8 mouse cellular contexts compared by ENCODE assay signal in the genomic region with DNA sequence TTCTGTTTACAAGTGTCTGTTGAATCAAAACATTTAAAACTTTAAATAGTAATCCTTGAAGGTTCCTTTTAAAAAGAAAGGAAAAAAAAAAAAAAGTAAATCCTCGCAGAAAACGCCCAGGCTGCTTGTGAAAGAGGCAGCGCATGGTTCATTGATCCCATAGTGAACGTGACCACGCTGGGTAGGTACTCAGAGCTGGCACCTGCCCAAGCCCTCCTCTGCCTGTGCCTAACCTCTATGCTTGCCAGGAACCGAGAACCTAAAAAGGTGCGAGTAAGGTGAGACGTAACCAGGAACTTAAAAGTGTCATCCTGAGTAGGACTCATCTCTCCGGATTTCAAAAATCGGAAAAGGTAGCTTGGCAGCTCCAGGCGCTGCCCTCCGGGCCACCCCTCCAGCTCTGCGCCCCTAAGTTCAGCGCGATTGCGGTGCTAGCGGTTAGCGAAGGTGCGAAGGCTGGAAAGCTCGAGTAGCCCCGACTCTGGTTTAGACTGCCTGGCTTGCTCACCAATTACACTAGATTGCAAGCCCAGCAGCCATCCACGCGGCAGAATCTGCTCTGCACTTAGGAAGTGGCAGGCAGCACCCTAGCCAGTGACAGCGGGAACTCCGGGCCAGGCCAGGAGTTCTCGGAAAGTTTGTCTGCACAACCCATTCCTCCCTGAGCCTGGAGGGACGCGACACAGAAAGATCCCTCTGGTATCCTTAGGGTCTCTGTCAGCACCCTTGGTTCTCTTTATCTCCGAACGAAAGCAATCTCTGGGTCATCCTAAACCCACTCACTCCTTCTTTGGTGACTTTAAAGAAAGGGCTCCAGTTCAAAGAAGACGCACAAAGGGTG. TPM values are rescaled to one million over a fixed set of nuclear protein-coding genes. Genes with fewer than 3 reads are reported as not detected.
DNase-seq lines count a peak whose midpoint lies in the region; ATAC-seq and TF ChIP-seq lines count a peak whose summit lies in the region.

No protein-coding gene starts in this region.

- peak overlapping the region; percentile 68 for H3K4me2 ChIP-seq in heart, embryonic 12.5 days
- H3K4me2 ChIP-seq in kidney, embryonic 14.5 days (replicated peaks; ENCODE audit: low read depth, low read length): peak overlapping the region; percentile 38
- peak overlapping the region; percentile 83 for H3K4me2 ChIP-seq in lung, postnatal 0 days (replicated peaks; ENCODE audit: low read depth, low read length)

- H3K9me3 ChIP-seq in heart, embryonic 12.5 days (replicated peaks): no peaks in the 10 kb centered on the region
- no peaks in the 10 kb centered on the region for H3K9me3 ChIP-seq in kidney, embryonic 14.5 days (ENCODE audit: control insufficient read depth, low read length)
- H3K9me3 ChIP-seq in lung, postnatal 0 days (ENCODE audit: low read length): no peaks in the 10 kb centered on the region

- peaks cover 18% of the 10 kb centered on the region for H3K4me1 ChIP-seq in bone marrow macrophage, adult 2 months (ENCODE audit: control insufficient read depth, insufficient read depth, low read length)
- H3K4me1 ChIP-seq in heart, embryonic 12.5 days (replicated peaks): peaks cover 17% of the 10 kb centered on the region
- peaks cover 5% of the 10 kb centered on the region; the same call in 1 of the 2 replicates for H3K4me1 ChIP-seq in kidney, embryonic 14.5 days (ENCODE audit: control insufficient read depth, insufficient read depth, low read length)
- H3K4me1 ChIP-seq in lung, postnatal 0 days (ENCODE audit: insufficient read depth, low read depth, low read length): peaks cover 4% of the 10 kb centered on the region; the same call in 1 of the 2 replicates

- no peak for TF ChIP-seq EP300 in lung, postnatal 0 days (IDR thresholded peaks at IDR 0.05)

- 2% methylated on average over 31 of the region's 31 CpGs for WGBS in heart, embryonic 12.5 days
- WGBS in kidney, embryonic 14.5 days: 2% methylated on average over 31 of the region's 31 CpGs
- 4% methylated on average over 31 of the region's 31 CpGs for WGBS in lung, postnatal 0 days

- H3K36me3 ChIP-seq in heart, embryonic 12.5 days: no peaks in the 10 kb centered on the region
- no peaks in the 10 kb centered on the region for H3K36me3 ChIP-seq in kidney, embryonic 14.5 days (ENCODE audit: control insufficient read depth, insufficient read depth, low read length)
- H3K36me3 ChIP-seq in lung, postnatal 0 days (ENCODE audit: insufficient read depth, low read length): no peaks in the 10 kb centered on the region

- intact Hi-C loops in left cerebral cortex, postnatal 4 days (cut with DNase I): loop anchor here (10.0 kb wide), 1 partner anchor 468 kb away; no protein-coding TSS in a partner anchor
- intact Hi-C loops in left cerebral cortex, postnatal 14 days (cut with DNase I): loop anchor here (5.0 kb wide), 2 partner anchors 70 to 945 kb away; no protein-coding TSS in a partner anchor

- TF ChIP-seq CTCF in bone marrow macrophage, adult 2 months (IDR thresholded peaks at IDR 0.05; ENCODE audit: low read depth, low read length): no peak
- TF ChIP-seq CTCF in lung, postnatal 0 days (IDR thresholded peaks at IDR 0.05): no peak

- ATAC-seq in heart, embryonic 12.5 days (ENCODE audit: insufficient number of reproducible peaks, low FRiP score): no peak
- ATAC-seq in kidney, embryonic 14.5 days (ENCODE audit: low FRiP score, low TSS enrichment): peak; percentile 26; the same call in 1 of the 2 replicates
- ATAC-seq in lung, postnatal 0 days: no peak
- ATAC-seq in neutrophil, adult 5-6 weeks (ENCODE audit: extremely low read depth, insufficient number of reproducible peaks, low FRiP score, poor library complexity, severe bottlenecking): peak; percentile 31; the same call in 1 of the 2 replicates

- H3K27me3 ChIP-seq in heart, embryonic 12.5 days (replicated peaks): peaks cover 44% of the 10 kb centered on the region
- peaks cover 41% of the 10 kb centered on the region for H3K27me3 ChIP-seq in kidney, embryonic 14.5 days (ENCODE audit: control insufficient read depth, insufficient read depth, low read length)
- 0 out of 2 replicates have a peak, but pooled peaks cover 4% of the 10 kb centered on the region for H3K27me3 ChIP-seq in lung, postnatal 0 days (replicated peaks; ENCODE audit: insufficient read depth, low read length)

- TF ChIP-seq POLR2A in bone marrow macrophage, adult 2 months (IDR thresholded peaks at IDR 0.05; ENCODE audit: borderline replicate concordance, low read depth, low read length): no peak

- DNase-seq in left cerebral cortex, postnatal 4 days: peak; percentile 30
- no peak for DNase-seq in left cerebral cortex, postnatal 14 days (ENCODE audit: low spot score in 2 of 2)
- DNase-seq in lung, postnatal 0 days (ENCODE audit: low spot score): peak; percentile 41
- DNase-seq in layer of hippocampus, adult 9-10 months (ENCODE audit: low spot score): no peak

- peak overlapping the region; percentile 54 for H3K4me3 ChIP-seq in bone marrow macrophage, adult 2 months (ENCODE audit: insufficient read depth, low read length)
- peak overlapping the region; percentile 35 for H3K4me3 ChIP-seq in heart, embryonic 12.5 days
- peak overlapping the region; percentile 26 for H3K4me3 ChIP-seq in kidney, embryonic 14.5 days (ENCODE audit: low read length)
- H3K4me3 ChIP-seq in lung, postnatal 0 days (ENCODE audit: low read depth, low read length): peak overlapping the region; percentile 50

- no peak overlapping the region for H3K27ac ChIP-seq in bone marrow macrophage, adult 2 months (ENCODE audit: insufficient read depth, low read depth, low read length)
- no peak overlapping the region for H3K27ac ChIP-seq in heart, embryonic 12.5 days (ENCODE audit: poor library complexity, severe bottlenecking)
- H3K27ac ChIP-seq in kidney, embryonic 14.5 days (ENCODE audit: low read depth, low read length): no peak overlapping the region
- no peak overlapping the region for H3K27ac ChIP-seq in lung, postnatal 0 days (ENCODE audit: low read length)

- no peak overlapping the region for H3K9ac ChIP-seq in heart, embryonic 12.5 days
- 0 out of 2 replicates have a peak overlapping the region, but pooled peaks have one; percentile 0 for H3K9ac ChIP-seq in kidney, embryonic 14.5 days (ENCODE audit: low read depth, low read length)
- H3K9ac ChIP-seq in lung, postnatal 0 days (replicated peaks; ENCODE audit: low read depth): peak overlapping the region; percentile 34; the same call in 1 of the 2 replicates

RNA-seq across cellular contexts. Expression of a gene that starts 1.3 kb away (rescaled TPM):
- total RNA-seq in left cerebral cortex, postnatal 4 days (2021): 1 to 10 TPM; 1.3 to 2.2 TPM
- 1 to 10 TPM; 1.2 to 1.4 TPM for total RNA-seq in left cerebral cortex, postnatal 14 days (2021)
- 13.0 and 15.8 TPM in 2 replicates for polyA plus RNA-seq in bone marrow macrophage, adult 2 months (2012; ENCODE audit: insufficient read depth, insufficient read length, missing spikeins)
- 0.23 and 0.50 TPM in 2 replicates for polyA plus RNA-seq in heart, embryonic 12.5 days (2016; fragmentation: Nextera tagmentation; extraction: Ambion mirVana)
- 1.9 and 2.0 TPM in 2 replicates for polyA plus RNA-seq in kidney, embryonic 14.5 days (2014; fragmentation: Nextera tagmentation; extraction: Ambion mirVana)
- polyA plus RNA-seq in lung, postnatal 0 days (2015; fragmentation: Nextera tagmentation; extraction: Ambion mirVana): 3.2 and 5.5 TPM in 2 replicates
- 1.7 and 1.8 TPM in 2 replicates for total RNA-seq in neutrophil, adult 5-6 weeks (2017)

Comparison
In these comparisons a context has a peak if more than half of its experiments do, and no peak if none do; other contexts are left out.
1. DNase-seq: peak in left cerebral cortex, postnatal 4 days (single experiment) and lung, postnatal 0 days (single experiment); none in left cerebral cortex, postnatal 14 days (0 of 2) and layer of hippocampus, adult 9-10 months (single experiment).
2. ATAC-seq: peak in kidney, embryonic 14.5 days (single experiment) and neutrophil, adult 5-6 weeks (single experiment); none in heart, embryonic 12.5 days (single experiment) and lung, postnatal 0 days (single experiment).
3. Peak in every context shown above with its lines, with median percentiles within 50 percentile points of each other: H3K4me3 ChIP-seq and H3K4me2 ChIP-seq.